Mouse (Mus musculus) bone marrow macrophage, adult 2 months (primary cell): ENCODE measurements at regions not wholly inside any gene's neighbourhood (a gene's known extent, or its start where the extent isn't known, plus 50 kb on each side); places are given as distances from the start of the nearest gene placed in this dataset.

ENCODE experiments used
- H3K27ac ChIP-seq: 2 replicates; pipeline ENCODE4 v1.5.1; 2012; ENCODE audit warnings: low read depth, low read length; ENCODE audit not compliant: insufficient read depth
- H3K4me1 ChIP-seq: 2 replicates; pipeline ENCODE4 v1.6.1; 2012; ENCODE audit warnings: low read length; ENCODE audit not compliant: control insufficient read depth, insufficient read depth
- H3K4me3 ChIP-seq: 2 replicates; pipeline ENCODE4 v1.5.1; 2012; ENCODE audit warnings: mild to moderate bottlenecking, low read length, moderate library complexity; ENCODE audit not compliant: insufficient read depth
- CTCF ChIP-seq: IDR thresholded peaks from 2 replicates; pipeline ENCODE4 v1.5.1; 2012; ENCODE audit warnings: low read depth, mild to moderate bottlenecking, low read length, moderate library complexity
- POLR2A ChIP-seq: IDR thresholded peaks from 2 replicates; pipeline ENCODE4 v1.6.1; 2012; ENCODE audit warnings: mild to moderate bottlenecking, low read depth, low read length, borderline replicate concordance

DNA sequence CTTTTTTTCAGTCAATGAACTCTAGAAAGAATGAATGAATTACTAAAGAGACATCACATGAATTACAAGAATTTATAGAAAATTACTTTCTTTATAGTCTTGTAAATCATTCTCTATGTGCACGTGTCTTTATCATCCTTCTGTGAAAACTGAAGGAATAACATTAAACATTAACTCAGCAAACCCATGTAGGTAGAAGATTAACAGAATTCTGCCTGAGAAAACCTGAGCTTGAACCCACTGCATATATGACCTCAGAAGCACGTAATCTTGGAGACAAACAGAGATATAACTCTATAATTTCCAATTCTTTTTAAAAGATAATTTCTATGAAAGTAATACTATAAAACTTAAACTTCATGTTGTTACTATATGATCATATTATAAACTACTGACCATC, 374.0 kb upstream of the Xrcc4 start:
- no peaks in the 10 kb centered on the region for H3K4me1 ChIP-seq
- no peak for TF ChIP-seq CTCF
- no peak for TF ChIP-seq POLR2A
- H3K27ac ChIP-seq = no peak overlapping the region

DNA sequence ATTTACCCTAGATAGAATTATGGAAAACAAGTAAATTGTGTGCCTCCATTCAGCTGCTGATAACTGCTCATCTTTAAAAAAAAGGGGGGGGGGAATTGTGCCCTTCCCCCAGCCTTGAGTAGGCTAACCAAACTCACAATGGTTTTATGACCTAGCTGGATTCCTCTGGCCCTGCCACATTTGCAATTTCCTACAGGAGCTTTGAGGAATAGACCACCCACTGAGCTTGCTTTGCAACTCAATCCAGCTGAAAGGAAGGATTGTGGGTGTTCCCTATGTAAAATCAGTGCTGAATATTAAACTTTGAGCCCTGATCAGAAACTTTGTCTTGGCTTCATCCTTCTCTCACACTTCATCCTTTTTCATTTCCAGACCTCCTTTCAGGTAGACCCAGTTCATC, 365.2 kb upstream of the Xrcc4 start:
- H3K4me3 ChIP-seq = no peak overlapping the region
- H3K27ac ChIP-seq = no peak overlapping the region
- H3K4me1 ChIP-seq = no peaks in the 10 kb centered on the region
- TF ChIP-seq CTCF (no peak), POLR2A (no peak)

More for the DNA sequence above, 374.0 kb upstream of the Xrcc4 start:
- no peak overlapping the region for H3K4me3 ChIP-seq

DNA sequence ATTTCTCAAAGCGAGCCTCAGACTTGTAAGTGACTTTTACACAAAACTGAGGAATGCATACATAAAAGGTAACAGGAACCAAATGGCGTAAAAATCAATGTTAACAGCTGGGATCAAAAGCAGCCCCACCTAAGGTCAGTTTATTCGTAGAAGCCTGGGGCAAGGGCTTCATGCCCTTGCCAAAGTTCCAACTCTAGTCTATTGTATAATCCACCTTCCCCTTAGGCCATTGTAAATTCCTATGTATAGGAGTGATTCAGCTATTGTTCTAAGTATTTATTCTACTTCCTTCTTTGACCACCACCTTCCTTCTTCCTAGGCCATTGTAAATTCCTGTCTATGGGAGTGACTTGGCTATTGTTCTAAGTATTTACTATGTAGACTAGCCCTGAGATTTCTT, 337.5 kb upstream of the Xrcc4 start:
- H3K4me3 ChIP-seq = no peak overlapping the region
- TF ChIP-seq POLR2A (no peak), CTCF (no peak)
- no peaks in the 10 kb centered on the region for H3K4me1 ChIP-seq
- no peak overlapping the region for H3K27ac ChIP-seq

DNA sequence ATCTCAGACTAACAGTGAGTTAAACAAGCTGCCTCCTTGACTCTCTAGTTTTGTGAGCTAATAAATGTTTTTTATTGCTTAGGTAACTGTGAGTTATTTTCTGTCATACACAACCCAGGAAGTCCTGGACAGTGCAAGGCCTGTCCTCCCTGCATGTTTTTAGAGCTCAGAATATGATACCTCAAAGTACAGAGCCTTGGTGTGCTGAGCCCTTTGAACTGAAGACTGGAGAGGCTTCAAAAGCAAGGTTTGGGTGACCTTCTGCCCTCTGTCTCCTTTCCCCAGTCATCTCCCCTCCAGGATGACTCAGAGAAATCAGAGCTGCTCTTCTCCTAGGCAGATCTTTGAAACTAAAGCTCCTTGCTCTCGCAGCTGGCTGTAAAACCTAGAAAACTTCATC, 336.0 kb upstream of the Xrcc4 start:
- no peaks in the 10 kb centered on the region for H3K4me1 ChIP-seq
- TF ChIP-seq CTCF (no peak), POLR2A (no peak)
- no peak overlapping the region for H3K27ac ChIP-seq

DNA sequence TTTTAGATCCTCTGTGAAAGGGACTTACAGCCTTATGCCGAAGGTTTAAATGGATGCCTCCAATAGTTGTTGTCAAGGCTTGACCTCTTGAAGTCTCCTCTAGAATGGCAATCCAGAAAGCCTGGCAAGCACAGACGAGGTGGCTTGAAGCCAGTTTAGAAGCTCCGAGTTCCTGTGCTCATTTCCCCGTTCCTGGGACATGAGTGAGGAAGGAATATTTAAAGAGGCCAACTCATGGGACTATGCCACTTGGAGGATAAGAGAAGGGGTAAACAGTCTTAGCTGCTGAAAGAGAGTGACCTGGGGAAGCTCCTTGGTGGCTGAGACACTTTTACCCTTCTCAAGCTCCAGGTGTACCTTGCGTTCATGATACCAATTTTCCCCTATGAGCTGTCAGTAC, 335.1 kb upstream of the Xrcc4 start:
- no peak overlapping the region for H3K4me3 ChIP-seq
- TF ChIP-seq POLR2A = no peak
- TF ChIP-seq CTCF = no peak
- H3K4me1 ChIP-seq = no peaks in the 10 kb centered on the region
- H3K27ac ChIP-seq = no peak overlapping the region

More for the DNA sequence above, 336.0 kb upstream of the Xrcc4 start:
- no peak overlapping the region for H3K4me3 ChIP-seq

DNA sequence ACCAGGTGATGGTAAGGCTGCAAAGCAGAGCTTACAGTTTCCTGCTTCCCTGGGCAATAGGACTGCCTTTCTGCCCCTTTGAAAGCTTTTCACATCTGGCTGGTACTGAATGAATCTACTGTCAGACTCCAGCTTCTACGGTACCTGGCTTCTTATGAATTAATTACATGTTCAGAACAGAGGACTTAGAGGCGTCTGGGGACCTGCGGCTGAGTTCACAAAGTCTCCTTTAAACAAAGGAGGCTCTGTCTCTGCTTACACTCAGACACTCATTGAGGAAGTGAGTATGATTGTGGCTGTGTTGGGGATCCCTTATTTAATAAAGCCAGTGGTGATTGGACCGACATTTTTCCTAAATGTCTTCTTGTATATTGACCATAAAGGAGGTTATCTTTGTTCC, 331.6 kb upstream of the Xrcc4 start:
- Histone ChIP-seq H3K27ac (no peak overlapping the region), H3K4me3 (no peak overlapping the region), H3K4me1 (no peaks in the 10 kb centered on the region)
- TF ChIP-seq POLR2A = no peak

DNA sequence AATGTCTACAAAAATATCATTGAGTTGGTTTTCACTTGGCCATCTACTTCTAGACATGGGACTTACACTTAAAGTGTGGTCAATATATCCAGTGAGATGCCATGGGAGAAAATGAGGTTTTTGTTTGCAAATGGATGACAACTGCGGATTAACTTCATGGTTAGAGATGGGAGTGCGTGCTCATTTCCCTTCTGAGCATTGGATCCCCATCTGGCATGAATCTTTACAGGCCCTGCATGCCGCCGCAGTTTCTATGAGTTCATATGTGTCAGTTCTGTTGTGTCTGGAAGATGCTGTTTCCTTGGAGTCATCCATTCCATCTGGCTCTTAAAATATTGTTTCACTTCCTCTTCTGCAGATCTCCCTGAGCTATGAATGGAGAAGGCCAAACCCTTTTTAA, 315.0 kb upstream of the Xrcc4 start:
- Histone ChIP-seq H3K4me3 (no peak overlapping the region), H3K4me1 (no peaks in the 10 kb centered on the region; the same call in 1 of the 2 replicates), H3K27ac (no peak overlapping the region)
- TF ChIP-seq POLR2A (no peak), CTCF (no peak)

DNA sequence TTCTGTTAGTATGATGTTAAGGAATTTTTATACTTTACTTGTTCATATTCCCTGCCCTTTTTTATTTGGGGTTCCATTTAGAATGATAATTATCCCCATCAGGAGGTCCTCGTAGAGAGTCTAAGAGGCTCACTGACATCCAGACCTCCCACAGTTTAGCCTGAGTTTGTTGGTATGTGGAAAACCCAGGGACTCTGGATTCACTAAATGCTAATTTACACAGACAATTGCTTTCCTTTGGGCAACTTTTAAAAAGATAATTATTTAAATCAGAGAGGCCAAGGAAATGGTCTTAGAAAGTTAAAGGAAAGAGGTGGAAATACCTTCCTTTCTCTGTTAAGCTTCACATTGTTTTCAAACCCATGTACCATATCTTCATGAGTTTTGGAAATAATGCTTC, 312.7 kb upstream of the Xrcc4 start:
- no peak for TF ChIP-seq POLR2A
- TF ChIP-seq CTCF = no peak
- Histone ChIP-seq H3K4me1 (no peaks in the 10 kb centered on the region), H3K27ac (no peak overlapping the region), H3K4me3 (no peak overlapping the region)

DNA sequence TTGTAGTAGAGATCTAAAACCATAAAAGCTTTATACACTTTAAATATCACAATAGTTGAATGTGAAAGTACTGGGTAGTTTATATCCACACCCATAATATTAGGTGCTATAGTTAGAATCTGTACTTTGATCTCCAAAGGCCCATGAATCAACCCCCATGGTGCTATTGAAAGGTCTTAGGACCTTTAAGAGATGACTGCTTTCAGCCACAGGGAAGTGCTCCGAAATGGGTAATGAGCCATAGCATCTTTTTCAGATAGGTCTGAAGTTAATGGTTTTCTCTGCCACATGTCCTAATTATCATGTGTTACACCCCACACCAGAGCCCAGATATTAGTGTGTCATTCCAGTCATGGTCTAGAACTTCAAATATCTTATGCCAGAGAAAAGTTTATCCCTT, 312.1 kb upstream of the Xrcc4 start:
- no peak for TF ChIP-seq POLR2A
- no peak for TF ChIP-seq CTCF
- H3K4me1 ChIP-seq = no peaks in the 10 kb centered on the region
- no peak overlapping the region for H3K27ac ChIP-seq
- no peak overlapping the region for H3K4me3 ChIP-seq

DNA sequence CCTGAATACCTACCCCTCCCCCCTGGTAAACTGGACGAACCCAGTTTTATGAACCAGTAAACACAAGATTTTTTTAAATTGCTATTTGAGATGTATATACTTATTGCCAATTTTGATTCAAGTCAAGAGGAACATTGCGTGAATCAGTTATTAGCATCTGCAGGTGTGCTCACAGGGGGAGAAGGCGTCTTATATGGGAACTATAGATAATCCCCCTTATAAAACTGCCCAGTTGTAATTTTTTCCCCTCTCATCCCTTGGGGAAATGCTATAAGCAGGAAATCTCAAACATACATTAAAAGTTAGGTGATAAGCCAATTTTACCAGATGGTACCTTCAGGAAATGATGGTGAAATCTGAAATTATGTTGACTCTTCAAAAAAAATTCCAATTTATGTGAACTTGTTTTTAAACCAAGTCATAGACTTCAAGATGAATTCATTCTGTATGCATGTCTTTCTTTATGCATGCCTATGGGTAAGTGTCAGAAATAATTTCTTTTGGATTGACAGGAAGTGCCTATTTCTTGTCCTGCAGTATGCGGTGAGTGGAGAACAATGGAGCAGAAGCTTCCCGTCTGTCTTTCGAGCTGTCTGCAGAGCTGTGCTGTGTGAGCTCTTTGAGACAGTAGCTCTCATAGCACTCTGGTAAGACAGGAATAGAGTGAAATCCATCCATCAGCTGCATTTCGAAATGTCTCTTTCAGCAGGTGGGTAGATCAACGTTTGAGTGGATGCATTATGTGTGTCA, 306.0 kb upstream of the Xrcc4 start:
- Histone ChIP-seq H3K4me3 (no peak overlapping the region), H3K27ac (no peak overlapping the region), H3K4me1 (no peaks in the 10 kb centered on the region)
- TF ChIP-seq POLR2A = no peak
- TF ChIP-seq CTCF = no peak

DNA sequence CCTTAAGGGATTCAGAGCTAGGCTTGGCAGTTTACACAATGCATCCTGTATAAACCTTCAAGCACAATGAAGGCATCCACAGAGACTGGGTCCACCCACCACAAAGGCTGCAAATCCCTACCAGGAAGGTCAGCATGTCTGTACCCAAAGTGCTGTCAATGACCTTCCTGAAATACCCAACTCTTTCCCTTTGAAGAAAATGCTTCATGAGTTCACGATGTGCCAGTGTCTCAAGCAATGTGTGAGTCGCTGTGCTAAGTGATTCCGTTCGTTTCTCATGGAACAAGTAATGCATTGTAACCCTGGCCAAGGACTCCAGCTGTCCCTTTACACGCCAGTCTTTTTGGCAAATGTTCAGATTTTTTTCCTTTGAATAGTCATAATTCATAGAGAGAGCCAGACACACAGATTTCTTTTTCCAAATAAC, 305.4 kb upstream of the Xrcc4 start:
- H3K27ac ChIP-seq = no peak overlapping the region
- no peak overlapping the region for H3K4me3 ChIP-seq
- TF ChIP-seq POLR2A = no peak
- TF ChIP-seq CTCF = no peak
- H3K4me1 ChIP-seq = no peaks in the 10 kb centered on the region
